Mouse (Mus musculus): ENCODE data around the gene Grin2d. TPM values are rescaled to one million over a fixed set of nuclear protein-coding genes. Genes with fewer than 3 reads are reported as not detected.
"Not testable (repeated sequence)": the region's sequence is repeated elsewhere in the genome, so short reads cannot be mapped to it uniquely, and the experiment has no call there.

Grin2d gene
- polyA plus RNA-seq, 1 experiment from 2014 or later: 0.18 TPM

GRCm38 (mm10) chr7:45916056-45917003, 38.2 kb upstream of the Grin2d start:
- H3K4me3 ChIP-seq: peak overlapping the region; percentile 50
- H3K9me3 ChIP-seq: no peaks in the 10 kb centered on the region
- 0 out of 2 replicates have a peak, but pooled peaks cover 8% of the 10 kb centered on the region for H3K36me3 ChIP-seq
- peak overlapping the region; percentile 74 for H3K27ac ChIP-seq
- peak; percentile 81 for DNase-seq (ENCODE audit: low spot score)
- H3K4me1 ChIP-seq: peaks cover 44% of the 10 kb centered on the region
- 36% methylated on average over 26 of the region's 26 CpGs for WGBS
- H3K27me3 ChIP-seq (ENCODE audit: insufficient read depth, poor library complexity, severe bottlenecking): peaks cover 27% of the 10 kb centered on the region; the same call in 1 of the 2 replicates

DNA sequence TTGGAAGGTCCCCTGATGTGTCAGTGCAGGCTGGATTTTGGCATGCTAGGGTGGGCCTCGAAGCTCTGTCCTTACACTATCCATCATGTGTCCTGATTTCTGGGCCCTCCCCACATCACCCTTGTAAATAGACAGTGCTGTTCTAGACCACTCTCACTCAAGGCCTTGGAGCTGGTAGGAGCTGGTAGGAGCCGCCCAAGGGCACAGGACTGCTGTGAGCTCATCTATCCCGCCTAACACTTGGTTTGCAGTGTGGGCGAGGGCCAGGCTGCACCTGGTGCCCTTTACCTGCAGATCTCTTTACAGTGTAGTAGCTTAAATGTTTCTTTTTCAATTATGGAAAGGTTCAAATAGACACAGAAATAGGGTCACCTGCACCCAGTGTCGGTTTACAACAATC, 36.8 kb upstream of the Grin2d start:
- H3K36me3 ChIP-seq: peaks cover 21% of the 10 kb centered on the region
- no peak overlapping the region for H3K4me3 ChIP-seq
- H3K27ac ChIP-seq: no peak overlapping the region
- peaks cover 32% of the 10 kb centered on the region for H3K4me1 ChIP-seq
- DNase-seq (ENCODE audit: low spot score): no peak
- 86% methylated on average over 5 of the region's 5 CpGs for WGBS
- H3K9me3 ChIP-seq: no peaks in the 10 kb centered on the region
- peaks cover 16% of the 10 kb centered on the region; the same call in 1 of the 2 replicates for H3K27me3 ChIP-seq (ENCODE audit: insufficient read depth, poor library complexity, severe bottlenecking)

GRCm38 (mm10) chr7:45914067-45914466, 35.9 kb upstream of the Grin2d start:
- 89% methylated on average over 6 of the region's 6 CpGs for WGBS
- Histone ChIP-seq H3K27me3 (ENCODE audit: insufficient read depth, poor library complexity, severe bottlenecking) (0 out of 2 replicates have a peak, but pooled peaks cover 6% of the 10 kb centered on the region), H3K27ac (no peak overlapping the region; the same call in 1 of the 2 replicates), H3K4me1 (peaks cover 25% of the 10 kb centered on the region), H3K9me3 (no peaks in the 10 kb centered on the region), H3K36me3 (peaks cover 31% of the 10 kb centered on the region), H3K4me3 (no peak overlapping the region)
- DNase-seq (ENCODE audit: low spot score): no peak

DNA sequence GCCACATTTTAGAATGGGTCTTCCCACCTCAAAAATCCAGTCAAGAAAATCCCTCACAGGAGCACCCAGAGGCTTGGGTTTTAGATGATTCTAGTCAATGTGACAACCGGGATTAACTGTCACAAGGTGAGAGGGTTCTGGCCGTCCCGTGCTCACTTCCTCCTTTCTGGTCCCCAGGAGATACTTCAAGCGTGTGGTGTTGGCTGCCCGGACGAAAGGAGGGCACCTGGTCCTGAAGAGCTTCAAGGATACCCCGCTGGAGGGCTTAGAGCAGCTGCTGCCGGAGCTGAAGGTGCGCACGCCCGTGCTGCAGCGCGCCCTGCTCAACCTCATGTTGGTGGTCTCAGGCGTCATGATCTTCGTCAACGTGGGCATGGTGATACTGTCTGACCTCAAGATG, 31.0 kb upstream of the Grin2d start:
- no peak overlapping the region for H3K27ac ChIP-seq
- H3K4me1 ChIP-seq: no peaks in the 10 kb centered on the region
- H3K4me3 ChIP-seq: no peak overlapping the region
- WGBS: 89% methylated on average over 16 of the region's 16 CpGs
- H3K27me3 ChIP-seq (ENCODE audit: insufficient read depth, poor library complexity, severe bottlenecking): no peaks in the 10 kb centered on the region
- peak; percentile 74 for DNase-seq (ENCODE audit: low spot score)
- H3K36me3 ChIP-seq: peaks cover 48% of the 10 kb centered on the region
- no peaks in the 10 kb centered on the region for H3K9me3 ChIP-seq

- Histone ChIP-seq H3K36me3 (peaks cover 48% of the 10 kb centered on the region), H3K27me3 (ENCODE audit: insufficient read depth, poor library complexity, severe bottlenecking) (no peaks in the 10 kb centered on the region), H3K4me3 (no peak overlapping the region), H3K27ac (no peak overlapping the region), H3K4me1 (no peaks in the 10 kb centered on the region), H3K9me3 (no peaks in the 10 kb centered on the region)
- peak; percentile 45 for DNase-seq (ENCODE audit: low spot score)
These were observed 30.2 kb upstream of the Grin2d start for GRCm38 (mm10) chr7:45908384-45908783.

DNA sequence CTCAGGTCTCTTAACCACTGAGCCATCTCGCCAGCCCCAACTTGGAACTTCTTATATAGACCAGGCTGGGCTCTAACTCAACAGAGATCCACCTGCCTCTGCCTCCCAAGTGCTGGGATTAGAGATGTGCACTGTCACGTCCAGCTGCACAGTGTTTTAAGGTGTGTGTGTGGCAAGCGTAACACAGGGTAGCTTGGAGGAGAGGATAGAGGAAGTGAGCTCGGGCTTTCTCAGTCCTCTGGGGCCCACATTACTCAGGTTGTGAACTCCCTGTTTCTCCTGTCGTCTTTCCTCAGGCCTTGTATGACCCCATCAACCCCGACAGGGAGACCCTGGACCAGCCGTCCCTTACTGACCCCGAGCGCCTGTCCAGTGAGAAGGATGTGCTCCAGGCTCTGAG, 28.4 kb upstream of the Grin2d start:
- H3K36me3 ChIP-seq: peaks cover 40% of the 10 kb centered on the region
- H3K9me3 ChIP-seq: no peaks in the 10 kb centered on the region
- no peak overlapping the region for H3K27ac ChIP-seq
- DNase-seq (ENCODE audit: low spot score): no peak
- WGBS: 88% methylated on average over 9 of the region's 9 CpGs
- H3K4me3 ChIP-seq: no peak overlapping the region
- H3K4me1 ChIP-seq: no peaks in the 10 kb centered on the region
- no peaks in the 10 kb centered on the region for H3K27me3 ChIP-seq (ENCODE audit: insufficient read depth, poor library complexity, severe bottlenecking)

GRCm38 (mm10) chr7:45902481-45903002, 24.4 kb upstream of the Grin2d start:
- Histone ChIP-seq H3K27me3 (ENCODE audit: insufficient read depth, poor library complexity, severe bottlenecking) (no peaks in the 10 kb centered on the region), H3K4me3 (no peak overlapping the region), H3K4me1 (peaks cover 6% of the 10 kb centered on the region; the same call in 1 of the 2 replicates), H3K36me3 (peaks cover 4% of the 10 kb centered on the region), H3K27ac (no peak overlapping the region), H3K9me3 (no peaks in the 10 kb centered on the region)
- WGBS: 79% methylated on average over 12 of the region's 12 CpGs
- no peak for DNase-seq (ENCODE audit: low spot score)

DNA sequence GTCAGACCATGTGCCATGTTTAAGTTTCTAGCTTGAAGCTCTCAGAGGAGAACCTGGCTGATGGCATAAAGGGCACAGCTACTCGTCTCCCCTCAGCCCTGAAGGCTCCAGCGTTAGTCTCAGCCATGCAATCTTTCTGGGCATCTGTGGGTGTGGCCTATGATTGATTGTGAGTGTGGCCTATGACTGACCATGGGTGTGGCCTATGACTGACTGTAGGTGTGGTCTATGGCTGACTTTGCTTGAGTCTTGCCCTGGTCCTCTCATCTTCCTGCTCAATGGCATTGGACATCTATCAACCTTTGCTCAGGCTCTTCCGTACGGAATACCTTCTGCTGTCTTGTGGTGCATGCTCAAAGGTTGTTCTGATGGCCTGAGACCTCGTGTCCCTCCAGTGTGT, 23.4 kb upstream of the Grin2d start:
- Histone ChIP-seq H3K27ac (no peak overlapping the region), H3K9me3 (no peaks in the 10 kb centered on the region), H3K27me3 (ENCODE audit: insufficient read depth, poor library complexity, severe bottlenecking) (no peaks in the 10 kb centered on the region), H3K36me3 (no peaks in the 10 kb centered on the region), H3K4me1 (peaks cover 9% of the 10 kb centered on the region; the same call in 1 of the 2 replicates), H3K4me3 (no peak overlapping the region)
- DNase-seq (ENCODE audit: low spot score): no peak
- WGBS: 55% methylated on average over 5 of the region's 5 CpGs

DNA sequence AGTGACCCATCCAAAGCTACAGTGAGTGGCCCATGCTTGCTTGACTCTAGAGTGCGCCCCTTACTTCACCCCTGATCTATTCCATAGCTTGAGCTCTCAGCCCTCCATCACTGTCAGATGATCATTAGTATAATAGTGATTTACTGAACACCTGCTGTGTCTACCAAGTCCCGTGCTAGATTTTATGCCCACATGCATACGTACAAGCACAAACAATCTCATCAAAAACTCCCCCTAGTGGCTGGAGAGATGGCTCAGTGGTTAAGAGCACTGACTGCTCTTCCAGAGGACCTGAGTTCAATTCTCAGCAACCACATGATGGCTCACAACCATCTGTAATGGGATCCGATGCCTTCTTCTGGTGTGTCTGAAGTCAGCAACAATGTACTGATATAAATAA, 19.9 kb upstream of the Grin2d start:
- H3K27ac ChIP-seq; DNase-seq (ENCODE audit: low spot score); H3K36me3 ChIP-seq; H3K27me3 ChIP-seq (ENCODE audit: insufficient read depth, poor library complexity, severe bottlenecking); H3K9me3 ChIP-seq: not testable (repeated sequence)
- Histone ChIP-seq H3K4me3 (peak overlapping the region; percentile 61), H3K4me1 (peaks cover 17% of the 10 kb centered on the region; the same call in 1 of the 2 replicates)
- WGBS: 68% methylated on average over 4 of the region's 4 CpGs

GRCm38 (mm10) chr7:45897258-45897757, 19.1 kb upstream of the Grin2d start:
- Histone ChIP-seq H3K27me3 (ENCODE audit: insufficient read depth, poor library complexity, severe bottlenecking) (peaks cover 7% of the 10 kb centered on the region; the same call in 1 of the 2 replicates), H3K4me3 (peak overlapping the region; percentile 61), H3K4me1 (peaks cover 17% of the 10 kb centered on the region; the same call in 1 of the 2 replicates), H3K27ac (peak overlapping the region; percentile 91), H3K36me3 (no peaks in the 10 kb centered on the region), H3K9me3 (no peaks in the 10 kb centered on the region)
- peak; percentile 86 for DNase-seq (ENCODE audit: low spot score)
- WGBS: 1% methylated on average over 19 of the region's 19 CpGs

GRCm38 (mm10) chr7:45896517-45897257, 18.5 kb upstream of the Grin2d start, which contains the start of the genes Syngr4 and Tmem143:
Gene Syngr4 (minus strand): TSS chr7:45896714.
Gene Tmem143 (plus strand): TSS chr7:45896941.
- H3K36me3 ChIP-seq: no peaks in the 10 kb centered on the region
- H3K9me3 ChIP-seq: no peaks in the 10 kb centered on the region
- peaks cover 17% of the 10 kb centered on the region; the same call in 1 of the 2 replicates for H3K4me1 ChIP-seq
- H3K27me3 ChIP-seq (ENCODE audit: insufficient read depth, poor library complexity, severe bottlenecking): peaks cover 7% of the 10 kb centered on the region; the same call in 1 of the 2 replicates
- H3K27ac ChIP-seq: peak within 1 kb of the TSS; percentile 91
- H3K4me3 ChIP-seq: peak within 1 kb of the TSS; percentile 61
- WGBS: under 1% methylated on average over 40 of the region's 40 CpGs
- peak; percentile 98 for DNase-seq (ENCODE audit: low spot score)

GRCm38 (mm10) chr7:45895931-45896516, 17.8 kb upstream of the Grin2d start:
- 71% methylated on average over 6 of the region's 6 CpGs for WGBS
- H3K9me3 ChIP-seq: no peaks in the 10 kb centered on the region
- peak overlapping the region; percentile 84 for H3K27ac ChIP-seq
- DNase-seq (ENCODE audit: low spot score): no peak
- H3K4me1 ChIP-seq: peaks cover 17% of the 10 kb centered on the region; the same call in 1 of the 2 replicates
- H3K27me3 ChIP-seq (ENCODE audit: insufficient read depth, poor library complexity, severe bottlenecking): peaks cover 7% of the 10 kb centered on the region; the same call in 1 of the 2 replicates
- H3K36me3 ChIP-seq: no peaks in the 10 kb centered on the region
- H3K4me3 ChIP-seq: peak overlapping the region; percentile 61

Measured in heart, embryonic 10.5 days (tissue).